Mouse (Mus musculus): Measurements from ENCODE around the gene Tmem45b.
"Not testable (repeated sequence)": the region's sequence is repeated elsewhere in the genome, so short reads cannot be mapped to it uniquely, and the experiment has no call there.

- TF ChIP-seq CTCF (IDR thresholded peaks at IDR 0.05; ENCODE audit: low read depth); EP300 (optimal IDR thresholded peaks at IDR 0.05): not testable (repeated sequence)
These were observed 37.0 kb upstream of the Tmem45b start for GRCm38 (mm10) chr9:31501221-31501620.

All from stomach, postnatal 0 days (tissue).